In the genomic region with DNA sequence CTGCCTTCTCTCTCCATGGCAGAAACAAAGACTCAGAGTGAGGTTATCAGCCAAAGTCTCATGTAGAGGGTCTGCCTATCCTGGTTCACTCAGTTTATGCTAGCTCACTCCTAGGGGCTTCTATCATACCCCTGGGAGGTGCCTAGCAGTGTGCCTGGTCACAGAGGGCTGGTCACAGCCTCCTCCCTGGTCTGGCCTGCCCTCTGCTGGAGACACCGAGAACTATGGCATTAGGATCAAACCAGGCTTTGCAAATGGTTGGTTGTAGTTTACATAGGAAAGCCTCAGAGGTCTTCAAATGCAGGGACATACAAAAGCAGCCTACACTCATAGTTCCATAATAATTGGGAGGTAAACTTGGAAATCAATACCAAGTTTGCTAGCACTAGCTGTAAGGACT, we compare ENCODE assay signal across 10 mouse cellular contexts. TPM values are rescaled to one million over a fixed set of nuclear protein-coding genes. Genes with fewer than 3 reads are reported as not detected.
A peak's percentile ranks its signal among the peaks of the same experiment; 100 is the strongest.
DNase-seq lines count a peak whose midpoint lies in the region; ATAC-seq lines count a peak whose summit lies in the region.
"Had no signal": no experiment of that assay in that cellular context is flagged by ENCODE, and none has a peak within 500 bp of the region (broad histone marks: within the 10 kb centered on the region; RNA-seq: fewer than 3 reads in every experiment).

No protein-coding gene starts in this region.

- peak; percentile 34 for DNase-seq in gastrocnemius, postnatal 14 days
- DNase-seq in gastrocnemius, adult 8-10 months (ENCODE audit: low spot score in 2 of 2), result no peak
- DNase-seq in ovary, postnatal 36 days (ENCODE audit: low spot score), result peak; percentile 54
- DNase-seq in ovary, postnatal 10 days (ENCODE audit: low spot score), result no peak
- peak; percentile 82 for DNase-seq in adrenal gland, postnatal 14 days
- peak; percentile 7 for DNase-seq in embryonic facial prominence, embryonic 14.5 days (ENCODE audit: low spot score)
- DNase-seq in lung, postnatal 36 days, result peak; percentile 30

- H3K4me2 ChIP-seq in embryonic facial prominence, embryonic 14.5 days (ENCODE audit: low read depth, low read length), result no peak overlapping the region
- H3K4me2 ChIP-seq: embryonic facial prominence, embryonic 12.5 days had no signal

- H3K4me3 ChIP-seq in embryonic facial prominence, embryonic 14.5 days (ENCODE audit: low read depth, low read length), result no peak overlapping the region
- H3K4me3 ChIP-seq: embryonic facial prominence, embryonic 12.5 days had no signal

- no peaks in the 10 kb centered on the region for H3K9me3 ChIP-seq in embryonic facial prominence, embryonic 14.5 days (ENCODE audit: control insufficient read depth, low read length)
- H3K9me3 ChIP-seq: embryonic facial prominence, embryonic 12.5 days had no signal

- intact Hi-C loops in gastrocnemius, postnatal 14 days (cut with DNase I; ENCODE audit: low total_unique reads), result no loop called here

- WGBS in embryonic facial prominence, embryonic 14.5 days, result 5% methylated on average over 1 of the region's 1 CpGs

- no peak overlapping the region for H3K27ac ChIP-seq in embryonic facial prominence, embryonic 14.5 days (replicated peaks; ENCODE audit: low read depth, low read length)
- H3K27ac ChIP-seq: embryonic facial prominence, embryonic 12.5 days had no signal

- ATAC-seq in embryonic facial prominence, embryonic 14.5 days (ENCODE audit: low read depth), result no peak
- ATAC-seq in monocyte, adult 5-6 weeks (replicated peaks; ENCODE audit: insufficient number of reproducible peaks, low FRiP score, low TSS enrichment, poor library complexity, severe bottlenecking), result no peak

- H3K4me1 ChIP-seq in embryonic facial prominence, embryonic 14.5 days (ENCODE audit: control insufficient read depth, insufficient read depth, low read length), result no peaks in the 10 kb centered on the region
- H3K4me1 ChIP-seq: embryonic facial prominence, embryonic 12.5 days had no signal

- H3K9ac ChIP-seq in embryonic facial prominence, embryonic 14.5 days (ENCODE audit: low read depth, low read length), result no peak overlapping the region
- H3K9ac ChIP-seq: embryonic facial prominence, embryonic 12.5 days had no signal

- H3K27me3 ChIP-seq in embryonic facial prominence, embryonic 14.5 days (replicated peaks; ENCODE audit: control insufficient read depth, insufficient read depth, low read length), result no peaks in the 10 kb centered on the region
- H3K27me3 ChIP-seq: embryonic facial prominence, embryonic 12.5 days had no signal

- no peaks in the 10 kb centered on the region for H3K36me3 ChIP-seq in embryonic facial prominence, embryonic 14.5 days (ENCODE audit: control insufficient read depth, insufficient read depth, low read length)
- H3K36me3 ChIP-seq: embryonic facial prominence, embryonic 12.5 days had no signal

RNA-seq across cellular contexts. Expression of gene Tpsb2, which starts 2.4 kb away (rescaled TPM):
- 10 to 100 TPM in 1 of 2 experiments, 1 to 10 TPM in 1; 9.4 to 12.6 TPM for total RNA-seq in gastrocnemius, postnatal 14 days (2021)
- total RNA-seq in gastrocnemius, adult 8-10 months (2022), result 1 to 10 TPM; 1.7 to 5.9 (median 3.9) TPM
- 5.3 and 6.6 TPM in 2 replicates for total RNA-seq in adrenal gland, postnatal 14 days (2021)
- 47.8 and 101 TPM in 2 replicates for polyA plus RNA-seq in embryonic facial prominence, embryonic 14.5 days (2014; fragmentation: Nextera tagmentation; extraction: Ambion mirVana)
- total RNA-seq in monocyte, adult 5-6 weeks (2017), result not detected in 3 replicates
- total RNA-seq: left cerebral cortex, postnatal 36 days had no signal
- polyA plus RNA-seq: embryonic facial prominence, embryonic 12.5 days had no signal

RNA-seq across cellular contexts. Expression of gene Tpsg1, which starts 5.3 kb away (rescaled TPM):
- total RNA-seq in gastrocnemius, postnatal 14 days (2021), result not detected
- total RNA-seq in gastrocnemius, adult 8-10 months (2022), result not detected
- total RNA-seq in adrenal gland, postnatal 14 days (2021), result not detected in 2 replicates
- polyA plus RNA-seq in embryonic facial prominence, embryonic 14.5 days (2014; fragmentation: Nextera tagmentation; extraction: Ambion mirVana), result 8.0 and 9.5 TPM in 2 replicates
- not detected in 3 replicates for total RNA-seq in monocyte, adult 5-6 weeks (2017)
- total RNA-seq: left cerebral cortex, postnatal 36 days had no signal

RNA-seq across cellular contexts. Expression of gene Tpsab1, which starts 18.4 kb away (rescaled TPM):
- total RNA-seq in gastrocnemius, postnatal 14 days (2021), result 1 to 10 TPM; 4.0 to 4.7 TPM
- total RNA-seq in gastrocnemius, adult 8-10 months (2022), result 1 to 10 TPM in 3 of 4 experiments, under 1 TPM in 1; 0.29 to 2.2 (median 1.2) TPM
- 2.1 and 2.9 TPM in 2 replicates for total RNA-seq in adrenal gland, postnatal 14 days (2021)
- 0.94 and 1.0 TPM in 2 replicates for polyA plus RNA-seq in embryonic facial prominence, embryonic 14.5 days (2014; fragmentation: Nextera tagmentation; extraction: Ambion mirVana)
- not detected in 3 replicates for total RNA-seq in monocyte, adult 5-6 weeks (2017)
- total RNA-seq: left cerebral cortex, postnatal 36 days had no signal
- polyA plus RNA-seq: embryonic facial prominence, embryonic 12.5 days had no signal

RNA-seq across cellular contexts. Expression of gene Prss29, which starts 45.3 kb away (rescaled TPM):
- total RNA-seq in gastrocnemius, postnatal 14 days (2021), result not detected
- total RNA-seq in gastrocnemius, adult 8-10 months (2022), result not detected
- total RNA-seq in adrenal gland, postnatal 14 days (2021), result not detected in 2 replicates
- polyA plus RNA-seq in embryonic facial prominence, embryonic 14.5 days (2014; fragmentation: Nextera tagmentation; extraction: Ambion mirVana), result not detected in 2 replicates
- not detected in 3 replicates for total RNA-seq in monocyte, adult 5-6 weeks (2017)
- total RNA-seq: left cerebral cortex, postnatal 36 days had no signal
- polyA plus RNA-seq: embryonic facial prominence, embryonic 12.5 days had no signal

RNA-seq across cellular contexts. Expression of gene Prss28, which starts 55.3 kb away (rescaled TPM):
- not detected for total RNA-seq in gastrocnemius, postnatal 14 days (2021)
- not detected for total RNA-seq in gastrocnemius, adult 8-10 months (2022)
- total RNA-seq in adrenal gland, postnatal 14 days (2021), result not detected in 2 replicates
- polyA plus RNA-seq in embryonic facial prominence, embryonic 14.5 days (2014; fragmentation: Nextera tagmentation; extraction: Ambion mirVana), result not detected in 2 replicates
- total RNA-seq in monocyte, adult 5-6 weeks (2017), result not detected in 3 replicates
- total RNA-seq: left cerebral cortex, postnatal 36 days had no signal

Comparison
In these comparisons a context has a peak if more than half of its experiments do, and no peak if none do; other contexts are left out.
1. DNase-seq: peak in gastrocnemius, postnatal 14 days (single experiment), ovary, postnatal 36 days (single experiment), adrenal gland, postnatal 14 days (single experiment), embryonic facial prominence, embryonic 14.5 days (single experiment) and lung, postnatal 36 days (single experiment); none in gastrocnemius, adult 8-10 months (0 of 2) and ovary, postnatal 10 days (single experiment).